Mouse (Mus musculus) small intestine, adult 2 months (tissue): ENCODE data around the gene Kdm4b.

Experiments
- CTCF ChIP-seq: fragments of 200-500 bp; IDR thresholded peaks from 2 replicates; pipeline ENCODE4 v1.5.1; 2012; ENCODE audit warnings: low read depth, mild to moderate bottlenecking, control low read depth, inconsistent platforms, low read length, moderate library complexity, mixed read lengths; ENCODE audit not compliant: insufficient replicate concordance, insufficient read length; ENCODE audit errors: extremely low read depth
- POLR2A ChIP-seq: fragments of 200-500 bp; IDR thresholded peaks from 2 replicates; pipeline ENCODE4 v1.6.1; 2012; ENCODE audit warnings: low read depth, mild to moderate bottlenecking, control low read depth, inconsistent platforms, low read length, moderate library complexity

DNA sequence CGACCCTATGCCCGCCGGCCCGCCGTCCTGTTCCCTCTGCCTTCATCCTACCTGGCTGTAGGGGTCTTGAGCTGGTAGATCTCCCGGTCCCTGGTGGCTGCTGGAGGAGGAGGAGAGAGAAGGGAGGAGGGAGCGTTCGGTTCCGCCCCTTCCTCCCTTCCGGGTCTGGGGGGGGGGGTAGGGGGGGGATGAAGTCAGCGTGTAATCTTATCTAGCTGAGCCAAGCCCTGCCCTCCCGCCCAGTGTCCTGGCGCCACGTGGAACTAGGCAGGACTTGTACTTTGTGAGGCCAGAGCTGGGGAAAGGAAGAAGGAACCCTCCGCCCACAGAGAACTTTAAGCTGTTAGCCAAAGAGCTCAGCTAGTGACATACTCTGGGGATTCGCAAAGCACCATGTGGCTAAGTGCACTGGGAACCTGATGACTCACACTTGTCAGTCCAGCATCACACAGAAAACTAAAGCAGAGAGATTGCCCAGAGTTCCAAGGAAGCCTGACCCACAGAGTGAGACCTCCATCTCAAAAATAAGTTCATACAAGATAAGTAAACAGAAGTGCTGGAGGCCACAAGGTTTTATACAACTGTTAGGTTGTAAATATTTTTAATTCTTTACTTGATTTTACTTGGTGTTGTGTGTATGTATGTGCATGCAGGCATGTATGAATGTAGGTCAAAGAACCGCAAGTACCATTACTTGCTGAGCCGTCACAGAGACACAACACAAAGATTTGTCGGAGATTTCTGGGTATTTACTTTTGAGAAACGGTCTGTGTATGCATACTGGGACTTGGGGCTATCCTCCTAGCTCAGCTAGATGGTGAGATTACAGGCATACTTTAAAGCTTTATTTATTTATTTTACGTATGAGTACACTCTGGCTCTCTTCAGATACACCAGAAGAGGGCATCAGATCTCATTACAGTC lies 49.0 kb upstream of the Kdm4b start, which contains the start of gene Ticam1:
- no peak; the same call in 1 of the 2 replicates for TF ChIP-seq CTCF
- peak; percentile 71 for TF ChIP-seq POLR2A
